Mouse (Mus musculus): Measurements from ENCODE around the gene Rab23. TPM values are rescaled to one million over a fixed set of nuclear protein-coding genes. Genes with fewer than 3 reads are reported as not detected.

Gene Rab23
- polyA plus RNA-seq, 1 experiment from 2014 or later, result 25.9 TPM

GRCm38 (mm10) chr1:33693893-33694292 lies 25.8 kb upstream of the Rab23 start:
- Histone ChIP-seq H3K27me3 (no peaks in the 10 kb centered on the region), H3K4me3 (no peak overlapping the region), H3K4me1 (replicated peaks) (no peaks in the 10 kb centered on the region), H3K9ac (no peak overlapping the region), H3K36me3 (no peaks in the 10 kb centered on the region), H3K9me3 (no peaks in the 10 kb centered on the region), H3K27ac (no peak overlapping the region), H3K4me2 (no peak overlapping the region)
- 84% methylated on average over 3 of the region's 3 CpGs for WGBS
- ATAC-seq (ENCODE audit: low FRiP score), result no peak

- no peak overlapping the region for H3K27ac ChIP-seq
- no peaks in the 10 kb centered on the region for H3K27me3 ChIP-seq
- ATAC-seq (ENCODE audit: low FRiP score), result no peak
- no peak overlapping the region for H3K4me2 ChIP-seq
- no peak overlapping the region for H3K4me3 ChIP-seq
- WGBS, result 95% methylated on average over 2 of the region's 2 CpGs
- H3K4me1 ChIP-seq (replicated peaks), result no peaks in the 10 kb centered on the region
- no peaks in the 10 kb centered on the region for H3K36me3 ChIP-seq
- no peak overlapping the region for H3K9ac ChIP-seq
- no peaks in the 10 kb centered on the region for H3K9me3 ChIP-seq
Observed at GRCm38 (mm10) chr1:33696016-33696415, 23.7 kb upstream of the Rab23 start.

- WGBS, result 76% methylated on average over 3 of the region's 3 CpGs
Observed at GRCm38 (mm10) chr1:33701244-33701643, 18.4 kb upstream of the Rab23 start.

DNA sequence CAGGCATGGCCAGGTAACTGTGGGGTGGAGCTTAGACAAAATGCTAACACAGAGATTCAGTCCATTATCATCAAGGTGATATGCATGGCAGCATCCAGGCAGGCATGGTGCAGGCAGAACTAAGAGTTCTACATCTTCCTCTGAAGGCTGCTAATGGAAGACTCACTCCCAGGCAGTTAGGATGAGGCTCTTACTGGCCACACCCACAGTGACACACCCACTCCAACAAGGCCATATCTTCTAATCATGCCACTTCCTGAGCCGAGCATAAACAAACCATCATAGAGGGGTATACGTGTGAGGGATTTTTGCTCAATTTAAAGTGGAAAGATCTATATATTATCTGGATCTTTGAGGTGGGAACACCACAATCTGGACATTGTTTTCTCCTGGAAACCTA lies 10.1 kb upstream of the Rab23 start:
- ATAC-seq (ENCODE audit: low FRiP score), result no peak
- H3K4me1 ChIP-seq (replicated peaks), result no peaks in the 10 kb centered on the region
- H3K27me3 ChIP-seq, result no peaks in the 10 kb centered on the region
- no peak overlapping the region for H3K27ac ChIP-seq
- no peaks in the 10 kb centered on the region for H3K36me3 ChIP-seq
- no peak overlapping the region for H3K4me2 ChIP-seq
- WGBS, result 84% methylated on average over 2 of the region's 2 CpGs
- no peaks in the 10 kb centered on the region for H3K9me3 ChIP-seq
- no peak overlapping the region for H3K4me3 ChIP-seq
- no peak overlapping the region for H3K9ac ChIP-seq

More at GRCm38 (mm10) chr1:33701244-33701643, 18.4 kb upstream of the Rab23 start:
- Histone ChIP-seq H3K27me3 (no peaks in the 10 kb centered on the region), H3K4me1 (replicated peaks) (no peaks in the 10 kb centered on the region), H3K9ac (no peak overlapping the region), H3K27ac (no peak overlapping the region), H3K4me2 (no peak overlapping the region), H3K9me3 (no peaks in the 10 kb centered on the region), H3K4me3 (no peak overlapping the region), H3K36me3 (no peaks in the 10 kb centered on the region)
- no peak for ATAC-seq (ENCODE audit: low FRiP score)

DNA sequence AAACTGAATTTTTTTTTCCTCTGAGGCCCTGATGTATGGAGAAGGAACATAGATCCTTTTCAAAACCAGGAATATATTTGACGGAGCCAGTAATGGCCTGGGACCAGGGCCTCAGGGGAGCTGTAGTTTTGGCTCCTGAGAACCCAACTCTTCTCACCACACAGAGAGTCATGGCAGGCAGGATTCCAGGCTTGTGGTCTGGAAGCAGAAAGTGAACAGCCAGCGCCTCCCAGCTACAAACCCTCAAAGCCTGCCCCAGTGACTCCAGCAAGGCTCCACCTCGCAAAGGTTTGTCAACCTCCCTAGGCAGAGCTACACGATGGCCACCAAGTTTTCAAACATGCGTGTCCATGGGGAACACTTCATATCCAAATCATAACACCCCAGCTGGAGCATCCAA lies 7.7 kb upstream of the Rab23 start:
- H3K9me3 ChIP-seq, result no peaks in the 10 kb centered on the region
- H3K27me3 ChIP-seq, result no peaks in the 10 kb centered on the region
- H3K4me3 ChIP-seq, result no peak overlapping the region
- no peaks in the 10 kb centered on the region for H3K36me3 ChIP-seq
- H3K4me2 ChIP-seq, result no peak overlapping the region
- no peak overlapping the region for H3K27ac ChIP-seq
- peaks cover 4% of the 10 kb centered on the region; the same call in 1 of the 2 replicates for H3K4me1 ChIP-seq (replicated peaks)
- H3K9ac ChIP-seq, result no peak overlapping the region
- WGBS, result 92% methylated on average over 5 of the region's 5 CpGs
- ATAC-seq (ENCODE audit: low FRiP score), result no peak

DNA sequence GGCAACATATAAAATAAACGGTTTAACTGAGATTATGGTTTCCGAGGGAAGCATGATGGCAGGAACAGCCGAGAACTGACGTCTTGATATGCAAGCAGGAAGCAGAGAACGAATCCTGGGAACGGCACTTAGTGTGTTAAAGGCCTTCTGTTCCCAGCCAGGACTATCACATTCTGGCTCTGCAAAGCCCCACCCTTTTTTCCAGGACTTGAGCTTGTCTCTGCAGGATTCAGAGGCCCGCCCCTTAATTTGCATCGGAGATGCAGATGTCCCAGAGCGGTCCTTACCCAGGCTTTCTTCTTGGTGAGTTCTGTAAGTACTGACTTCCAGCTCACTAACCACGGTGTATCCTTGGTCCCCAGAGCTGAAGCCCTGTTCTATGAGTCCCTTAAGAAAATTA lies 4.9 kb upstream of the Rab23 start:
- Histone ChIP-seq H3K4me1 (replicated peaks) (peaks cover 4% of the 10 kb centered on the region; the same call in 1 of the 2 replicates), H3K27me3 (no peaks in the 10 kb centered on the region), H3K36me3 (no peaks in the 10 kb centered on the region), H3K9me3 (no peaks in the 10 kb centered on the region), H3K9ac (no peak overlapping the region), H3K4me3 (no peak overlapping the region), H3K27ac (no peak overlapping the region), H3K4me2 (peak overlapping the region; percentile 21; the same call in 1 of the 2 replicates)
- ATAC-seq (ENCODE audit: low FRiP score), result no peak
- WGBS, result 7% methylated on average over 10 of the region's 10 CpGs

DNA sequence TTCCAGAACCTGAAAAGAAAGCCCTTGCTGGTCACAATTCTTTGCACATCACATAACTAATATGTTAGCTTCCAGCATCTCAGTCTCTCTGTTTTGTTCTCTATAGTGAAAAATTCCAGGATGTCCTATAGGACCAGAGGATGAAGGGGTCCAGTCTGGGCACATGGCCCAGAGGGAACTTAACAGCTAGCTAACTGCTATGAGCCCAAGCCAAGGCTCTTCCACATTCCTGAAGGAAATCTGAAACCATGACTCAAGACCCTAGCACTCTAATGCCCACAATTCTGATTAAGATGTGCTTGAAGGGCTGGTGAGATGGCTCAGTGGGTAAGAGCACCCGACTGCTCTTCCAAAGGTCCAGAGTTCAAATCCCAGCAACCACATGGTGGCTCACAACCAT lies 2.1 kb upstream of the Rab23 start:
- Histone ChIP-seq H3K27ac (no peak overlapping the region), H3K4me1 (replicated peaks) (peaks cover 19% of the 10 kb centered on the region), H3K27me3 (no peaks in the 10 kb centered on the region), H3K4me3 (no peak overlapping the region), H3K9ac (no peak overlapping the region), H3K4me2 (no peak overlapping the region), H3K36me3 (peaks cover 9% of the 10 kb centered on the region), H3K9me3 (no peaks in the 10 kb centered on the region)
- no peak for ATAC-seq (ENCODE audit: low FRiP score)
- 100% methylated on average over 1 of the region's 1 CpGs for WGBS

GRCm38 (mm10) chr1:33720231-33720630 lies 544 bp downstream of the Rab23 start:
- peak overlapping the region; percentile 92 for H3K9ac ChIP-seq
- H3K36me3 ChIP-seq, result peaks cover 31% of the 10 kb centered on the region
- H3K4me1 ChIP-seq (replicated peaks), result peaks cover 15% of the 10 kb centered on the region
- H3K9me3 ChIP-seq, result no peaks in the 10 kb centered on the region
- peak; percentile 84 for ATAC-seq (ENCODE audit: low FRiP score)
- peak overlapping the region; percentile 95 for H3K27ac ChIP-seq
- H3K4me3 ChIP-seq, result peak overlapping the region; percentile 80
- peak overlapping the region; percentile 62 for H3K4me2 ChIP-seq
- no peaks in the 10 kb centered on the region for H3K27me3 ChIP-seq
- under 1% methylated on average over 40 of the region's 41 CpGs for WGBS

- Histone ChIP-seq H3K4me2 (peak overlapping the region; percentile 62), H3K36me3 (peaks cover 39% of the 10 kb centered on the region), H3K9me3 (no peaks in the 10 kb centered on the region), H3K27ac (no peak overlapping the region), H3K4me3 (peak overlapping the region; percentile 80), H3K9ac (peak overlapping the region; percentile 49), H3K27me3 (no peaks in the 10 kb centered on the region), H3K4me1 (replicated peaks) (peaks cover 15% of the 10 kb centered on the region)
- 88% methylated on average over 7 of the region's 7 CpGs for WGBS
- no peak for ATAC-seq (ENCODE audit: low FRiP score)
Observed at GRCm38 (mm10) chr1:33721020-33721419, 1.3 kb downstream of the Rab23 start.

GRCm38 (mm10) chr1:33724516-33724915 lies 4.8 kb downstream of the Rab23 start:
- 91% methylated on average over 6 of the region's 6 CpGs for WGBS
- H3K27me3 ChIP-seq, result no peaks in the 10 kb centered on the region

DNA sequence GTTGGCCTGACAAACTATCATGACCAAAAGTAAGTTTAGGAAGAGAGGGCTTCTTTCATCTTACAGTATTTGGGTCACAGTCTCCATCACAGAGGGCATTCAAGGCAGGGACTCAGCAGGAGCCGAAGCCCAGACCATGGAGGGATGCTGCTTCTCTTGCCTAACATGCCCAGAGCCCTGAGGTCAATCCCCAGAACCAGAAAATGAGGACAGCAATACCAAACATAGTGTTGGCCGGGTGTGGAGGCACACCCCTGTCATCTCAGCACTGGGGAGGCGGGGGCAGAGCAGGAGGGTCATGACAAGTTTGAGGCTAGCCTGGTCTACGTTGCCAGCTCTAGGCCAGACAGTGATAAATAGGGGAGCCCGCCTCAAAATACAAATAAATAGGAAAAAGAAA lies 5.4 kb downstream of the Rab23 start:
- no peak overlapping the region for H3K4me2 ChIP-seq
- H3K36me3 ChIP-seq, result peaks cover 74% of the 10 kb centered on the region
- no peaks in the 10 kb centered on the region for H3K27me3 ChIP-seq
- no peak overlapping the region for H3K27ac ChIP-seq
- 96% methylated on average over 5 of the region's 5 CpGs for WGBS
- H3K4me3 ChIP-seq, result no peak overlapping the region
- no peak overlapping the region for H3K9ac ChIP-seq
- peaks cover 15% of the 10 kb centered on the region for H3K4me1 ChIP-seq (replicated peaks)
- no peak for ATAC-seq (ENCODE audit: low FRiP score)
- H3K9me3 ChIP-seq, result no peaks in the 10 kb centered on the region

More at GRCm38 (mm10) chr1:33724516-33724915, 4.8 kb downstream of the Rab23 start:
- Histone ChIP-seq H3K4me1 (replicated peaks) (peaks cover 15% of the 10 kb centered on the region), H3K9me3 (no peaks in the 10 kb centered on the region), H3K4me2 (no peak overlapping the region), H3K9ac (no peak overlapping the region), H3K36me3 (peaks cover 68% of the 10 kb centered on the region), H3K27ac (no peak overlapping the region), H3K4me3 (no peak overlapping the region)
- ATAC-seq (ENCODE audit: low FRiP score), result no peak

- H3K9ac ChIP-seq, result no peak overlapping the region
- no peaks in the 10 kb centered on the region for H3K27me3 ChIP-seq
- WGBS, result 94% methylated on average over 9 of the region's 9 CpGs
- 0 out of 2 replicates have a peak, but pooled peaks cover 5% of the 10 kb centered on the region for H3K4me1 ChIP-seq (replicated peaks)
- H3K4me3 ChIP-seq, result no peak overlapping the region
- peaks cover 86% of the 10 kb centered on the region for H3K36me3 ChIP-seq
- H3K4me2 ChIP-seq, result no peak overlapping the region
- ATAC-seq (ENCODE audit: low FRiP score), result no peak
- no peak overlapping the region for H3K27ac ChIP-seq
- no peaks in the 10 kb centered on the region for H3K9me3 ChIP-seq
Observed at GRCm38 (mm10) chr1:33733044-33733443, 13.4 kb downstream of the Rab23 start.

- no peak overlapping the region for H3K4me3 ChIP-seq
- H3K36me3 ChIP-seq, result peaks cover 87% of the 10 kb centered on the region
- ATAC-seq (ENCODE audit: low FRiP score), result no peak
- H3K9ac ChIP-seq, result no peak overlapping the region
- no peaks in the 10 kb centered on the region for H3K9me3 ChIP-seq
- H3K4me1 ChIP-seq (replicated peaks), result 0 out of 2 replicates have a peak, but pooled peaks cover 5% of the 10 kb centered on the region
- no peak overlapping the region for H3K4me2 ChIP-seq
- H3K27me3 ChIP-seq, result no peaks in the 10 kb centered on the region
- 0 out of 2 replicates have a peak overlapping the region, but pooled peaks have one; percentile 40 for H3K27ac ChIP-seq
- WGBS, result 54% methylated on average over 5 of the region's 5 CpGs
Observed at GRCm38 (mm10) chr1:33734001-33734685, 14.5 kb downstream of the Rab23 start.

Measured in hindbrain, embryonic 13.5 days (tissue).